Mouse (Mus musculus): ENCODE measurements at regions not wholly inside any gene's neighbourhood (a gene's known extent, or its start where the extent isn't known, plus 50 kb on each side); places are given as distances from the start of the nearest gene placed in this dataset.

DNA sequence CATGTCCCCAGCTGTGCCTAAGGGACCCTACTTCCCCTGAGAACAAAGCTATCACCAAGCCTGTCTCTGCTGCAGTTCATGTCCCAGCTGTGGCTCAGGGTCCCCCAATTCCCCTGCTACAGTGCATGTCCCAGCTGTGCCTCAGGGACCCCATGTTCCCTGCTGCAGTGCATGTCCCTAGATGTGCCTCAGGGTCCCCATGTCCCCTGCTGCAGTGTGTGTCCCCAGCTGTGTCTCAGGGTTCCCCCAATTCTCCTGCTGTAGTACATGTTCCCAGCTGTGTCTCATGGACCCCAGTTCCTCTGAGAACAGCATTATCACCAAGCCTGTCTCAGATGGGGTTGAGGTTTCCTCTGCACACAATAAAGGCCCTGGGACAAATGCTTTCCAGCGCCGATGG is 67.3 kb downstream of the Gm26897 start:
- no peak for DNase-seq (ENCODE audit: extremely low read depth)
- Histone ChIP-seq H3K4me3 (replicated peaks in 1 of 3; ENCODE audit: low read depth in 2 of 3, low read length in 2 of 3, poor library complexity in 1 of 3) (no peak overlapping the region), H3K36me3 (replicated peaks in 1 of 2; ENCODE audit: control insufficient read depth in 1 of 2, insufficient read depth in 1 of 2, low read length in 1 of 2) (no peaks in the 10 kb centered on the region), H3K4me2 (ENCODE audit: insufficient read depth, low read depth, poor library complexity, severe bottlenecking) (no peak overlapping the region), H3K27me3 (replicated peaks) (no peaks in the 10 kb centered on the region), H3K9ac (ENCODE audit: insufficient read depth, low read depth) (no peak overlapping the region), H3K27ac (ENCODE audit: insufficient read depth, low read depth) (no peak overlapping the region), H3K4me1 (ENCODE audit: control insufficient read depth in 1 of 2, insufficient read depth in 2 of 2) (no peaks in the 10 kb centered on the region), H3K79me2 (replicated peaks; ENCODE audit: control insufficient read depth, extremely low read depth, insufficient read depth, poor library complexity, severe bottlenecking) (no peaks in the 10 kb centered on the region), H3K9me3 (replicated peaks; ENCODE audit: low read length) (peaks cover 86% of the 10 kb centered on the region)
- in situ Hi-C loops (cut with MboI; ENCODE audit: low pct_ligation_motif_present, low pct_unique_long_range_greater_than_20kb, low sequenced_read_pairs) (no loop called here), dilution Hi-C loops (cut with MboI; ENCODE audit: extremely low pct_ligation_motif_present, extremely low pct_unique_long_range_greater_than_20kb, low sequenced_read_pairs) (no loop called here)
- TF ChIP-seq NELFE (IDR thresholded peaks at IDR 0.05; ENCODE audit: low read depth, low read length) (no peak), JUND (conservative IDR thresholded peaks at IDR 0.05; ENCODE audit: low read depth, low read length) (no peak), SMC3 (IDR thresholded peaks at IDR 0.05; ENCODE audit: low read depth, low read length) (no peak), CTCF (conservative IDR thresholded peaks at IDR 0.05 in 1 of 2, IDR thresholded peaks at IDR 0.05 in 1 of 2; ENCODE audit: low read depth in 2 of 2, low read length in 2 of 2) (no peak)

DNA sequence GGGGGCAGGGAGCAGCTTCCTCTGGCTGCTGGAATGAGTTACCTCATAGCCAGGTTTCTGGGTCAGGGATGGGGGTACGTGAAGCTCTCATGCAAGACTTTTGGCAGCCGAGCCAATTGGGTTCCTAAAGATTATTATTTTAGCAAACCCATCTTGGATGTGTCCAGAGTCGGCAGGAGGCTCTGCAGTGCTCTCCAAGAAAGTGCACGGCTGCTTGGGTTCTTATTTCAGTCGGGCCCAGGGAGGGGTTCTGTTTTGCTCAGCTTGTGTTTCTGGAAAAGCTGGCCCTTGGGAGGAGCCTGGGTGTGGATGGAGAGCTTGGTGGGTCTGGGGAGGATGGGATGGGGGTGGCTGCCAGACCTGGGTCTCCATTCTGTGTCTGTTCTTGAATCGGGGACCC is 70.8 kb downstream of the Gm26897 start:
- TF ChIP-seq MEF2A (IDR thresholded peaks at IDR 0.05; ENCODE audit: borderline replicate concordance, low read depth, low read length) (no peak), POLR2A (IDR thresholded peaks at IDR 0.05; ENCODE audit: low read depth, low read length) (no peak), ZNF384 (IDR thresholded peaks at IDR 0.05; ENCODE audit: low read depth, low read length) (no peak), MAFK (IDR thresholded peaks at IDR 0.05; ENCODE audit: insufficient replicate concordance, low read length) (no peak), GABPA (IDR thresholded peaks at IDR 0.05; ENCODE audit: insufficient replicate concordance, low read depth, low read length) (no peak)
- no peak overlapping the region for H3K4me2 ChIP-seq (ENCODE audit: insufficient read depth, low read depth, poor library complexity, severe bottlenecking)
- dilution Hi-C loops (cut with MboI; ENCODE audit: extremely low pct_ligation_motif_present, extremely low pct_unique_long_range_greater_than_20kb, low sequenced_read_pairs) (no loop called here), in situ Hi-C loops (cut with MboI; ENCODE audit: low pct_ligation_motif_present, low pct_unique_long_range_greater_than_20kb, low sequenced_read_pairs) (no loop called here)
- H3K4me3 ChIP-seq (replicated peaks in 1 of 3; ENCODE audit: low read depth in 2 of 3, low read length in 2 of 3, poor library complexity in 1 of 3) = no peak overlapping the region
- no peaks in the 10 kb centered on the region for H3K27me3 ChIP-seq (replicated peaks)
- H3K4me1 ChIP-seq (ENCODE audit: control insufficient read depth in 1 of 2, insufficient read depth in 2 of 2) = no peaks in the 10 kb centered on the region
- peaks cover 95% of the 10 kb centered on the region for H3K9me3 ChIP-seq (replicated peaks; ENCODE audit: low read length)
- no peak for DNase-seq (ENCODE audit: extremely low read depth)
- H3K9ac ChIP-seq (ENCODE audit: insufficient read depth, low read depth) = no peak overlapping the region
- no peaks in the 10 kb centered on the region for H3K36me3 ChIP-seq (replicated peaks in 1 of 2; ENCODE audit: control insufficient read depth in 1 of 2, insufficient read depth in 1 of 2, low read length in 1 of 2)
- no peak overlapping the region for H3K27ac ChIP-seq (ENCODE audit: insufficient read depth, low read depth)
- no peaks in the 10 kb centered on the region for H3K79me2 ChIP-seq (replicated peaks; ENCODE audit: control insufficient read depth, extremely low read depth, insufficient read depth, poor library complexity, severe bottlenecking)

DNA sequence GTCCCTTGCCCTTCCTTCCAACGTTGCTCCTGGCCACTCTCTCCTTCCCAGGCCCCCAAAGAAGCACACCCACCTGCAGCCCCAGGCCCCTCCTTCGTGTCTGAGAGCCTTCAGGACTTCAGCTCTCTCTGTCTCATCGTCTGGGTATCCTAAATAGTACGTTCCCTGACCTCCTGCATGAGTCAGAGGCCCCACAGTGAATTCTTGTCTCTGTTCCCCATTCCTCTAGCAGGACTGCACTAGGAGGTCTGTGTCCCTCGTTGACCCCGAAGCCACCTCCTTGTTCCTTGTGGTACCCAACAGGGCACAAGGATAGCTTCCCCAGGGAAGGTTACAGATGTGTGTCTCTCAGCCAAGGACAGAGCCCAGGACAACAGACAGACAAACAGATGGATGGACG is 71.4 kb downstream of the Gm26897 start:
- in situ Hi-C loops (cut with MboI; ENCODE audit: low pct_ligation_motif_present, low pct_unique_long_range_greater_than_20kb, low sequenced_read_pairs) = no loop called here
- peaks cover 95% of the 10 kb centered on the region for H3K9me3 ChIP-seq (replicated peaks; ENCODE audit: low read length)
- H3K9ac ChIP-seq (ENCODE audit: insufficient read depth, low read depth) = no peak overlapping the region

More for the DNA sequence above, 71.4 kb downstream of the Gm26897 start:
- Histone ChIP-seq H3K36me3 (replicated peaks in 1 of 2; ENCODE audit: control insufficient read depth in 1 of 2, insufficient read depth in 1 of 2, low read length in 1 of 2) (no peaks in the 10 kb centered on the region), H3K4me1 (ENCODE audit: control insufficient read depth in 1 of 2, insufficient read depth in 2 of 2) (no peaks in the 10 kb centered on the region), H3K27ac (ENCODE audit: insufficient read depth, low read depth) (no peak overlapping the region), H3K4me2 (ENCODE audit: insufficient read depth, low read depth, poor library complexity, severe bottlenecking) (no peak overlapping the region), H3K27me3 (replicated peaks) (no peaks in the 10 kb centered on the region), H3K4me3 (replicated peaks in 1 of 3; ENCODE audit: low read depth in 2 of 3, low read length in 2 of 3, poor library complexity in 1 of 3) (no peak overlapping the region), H3K79me2 (replicated peaks; ENCODE audit: control insufficient read depth, extremely low read depth, insufficient read depth, poor library complexity, severe bottlenecking) (no peaks in the 10 kb centered on the region)
- dilution Hi-C loops (cut with MboI; ENCODE audit: extremely low pct_ligation_motif_present, extremely low pct_unique_long_range_greater_than_20kb, low sequenced_read_pairs) = no loop called here
- TF ChIP-seq MAX (IDR thresholded peaks at IDR 0.05; ENCODE audit: low read length) = no peak
- TF ChIP-seq MAFK (IDR thresholded peaks at IDR 0.05; ENCODE audit: insufficient replicate concordance, low read length) = no peak
- TF ChIP-seq KAT2A (IDR thresholded peaks at IDR 0.05; ENCODE audit: insufficient replicate concordance, low read length) = no peak
- no peak for TF ChIP-seq BHLHE40 (IDR thresholded peaks at IDR 0.05; ENCODE audit: low read depth, low read length)
- no peak for TF ChIP-seq USF1 (IDR thresholded peaks at IDR 0.05; ENCODE audit: low read depth, low read length)
- no peak for TF ChIP-seq JUN (IDR thresholded peaks at IDR 0.05; ENCODE audit: insufficient read depth, low read depth, low read length)
- no peak for TF ChIP-seq CHD2 (IDR thresholded peaks at IDR 0.05; ENCODE audit: low read length)
- TF ChIP-seq TCF12 (IDR thresholded peaks at IDR 0.05; ENCODE audit: low read depth, low read length) = no peak
- no peak for TF ChIP-seq SIN3A (IDR thresholded peaks at IDR 0.05; ENCODE audit: low read length)
- TF ChIP-seq CTCF (conservative IDR thresholded peaks at IDR 0.05 in 1 of 2, IDR thresholded peaks at IDR 0.05 in 1 of 2; ENCODE audit: low read depth in 2 of 2, low read length in 2 of 2) = no peak
- no peak for TF ChIP-seq POLR2A (IDR thresholded peaks at IDR 0.05; ENCODE audit: low read depth, low read length)
- TF ChIP-seq JUND (conservative IDR thresholded peaks at IDR 0.05; ENCODE audit: low read depth, low read length) = no peak
- TF ChIP-seq EP300 (IDR thresholded peaks at IDR 0.05; ENCODE audit: low read length) = no peak
- TF ChIP-seq ETS1 (conservative IDR thresholded peaks at IDR 0.05; ENCODE audit: low read depth, low read length) = no peak
- no peak for TF ChIP-seq RCOR1 (conservative IDR thresholded peaks at IDR 0.05; ENCODE audit: low read depth, low read length)
- TF ChIP-seq ZMIZ1 (IDR thresholded peaks at IDR 0.05; ENCODE audit: low read depth, low read length) = no peak
- no peak for TF ChIP-seq E2F4 (IDR thresholded peaks at IDR 0.05; ENCODE audit: insufficient replicate concordance, low read depth, low read length)
- no peak for DNase-seq (ENCODE audit: extremely low read depth)

All from CH12.LX (cell line).